Mouse (Mus musculus) neural tube, embryonic 14.5 days (tissue): ENCODE measurements around the gene Nceh1. TPM values are rescaled to one million over a fixed set of nuclear protein-coding genes. Genes with fewer than 3 reads are reported as not detected.

Experiments
- ATAC-seq: fragments of 200-750 bp; cut with Nextera tagmentation; 2 replicates; pipeline ENCODE4 v1.8.0; 2017; ENCODE audit warnings: low read depth, mild to moderate bottlenecking, moderate TSS enrichment, moderate library complexity
- H3K27ac ChIP-seq: fragments of 300-500 bp; sonication (generic); 2 replicates; pipeline ENCODE4 v1.5.1; 2014; ENCODE audit warnings: low read depth, mild to moderate bottlenecking, control low read depth, low read length, moderate library complexity, mixed read lengths
- H3K27me3 ChIP-seq: fragments of 300-500 bp; sonication (generic); 2 replicates; pipeline ENCODE4 v1.6.1; 2014; ENCODE audit warnings: low read length; ENCODE audit not compliant: control insufficient read depth, insufficient read depth
- H3K36me3 ChIP-seq: fragments of 300-500 bp; sonication (generic); 2 replicates; pipeline ENCODE4 v1.6.1; 2014; ENCODE audit warnings: low read length, mixed read lengths; ENCODE audit not compliant: control insufficient read depth, insufficient read depth
- H3K4me1 ChIP-seq: fragments of 300-500 bp; sonication (generic); 2 replicates; pipeline ENCODE4 v1.6.1; 2014; ENCODE audit warnings: low read length; ENCODE audit not compliant: control insufficient read depth, insufficient read depth
- H3K4me2 ChIP-seq: fragments of 300-500 bp; sonication (generic); 2 replicates; pipeline ENCODE4 v1.6.1; 2014; ENCODE audit warnings: mild to moderate bottlenecking, low read depth, low read length, control low read depth
- H3K4me3 ChIP-seq: fragments of 300-500 bp; sonication (generic); 2 replicates; pipeline ENCODE4 v1.5.1; 2014; ENCODE audit warnings: low read depth, low read length, control low read depth, mixed read lengths
- H3K9ac ChIP-seq: fragments of 300-500 bp; sonication (generic); replicated peaks from 2 replicates; pipeline ENCODE4 v1.6.1; 2014; ENCODE audit warnings: low read depth, mild to moderate bottlenecking, control low read depth, low read length, mixed read lengths
- H3K9me3 ChIP-seq: fragments of 300-500 bp; sonication (generic); 2 replicates; pipeline ENCODE4 v1.6.1; 2016; ENCODE audit warnings: low read length; ENCODE audit not compliant: control insufficient read depth
- WGBS: fragments of 180-500 bp; shearing (Covaris S2); extraction: QIAGEN DNeasy Blood & Tissue Kit; methylation state at CpG from one replicate; pipeline ENCODE4 v1.1.7; 2014; 5-methylcytosine and 5-hydroxymethylcytosine counted together
- polyA plus RNA-seq: library from polyadenylated mRNA; unstranded; fragments of >200 nt; fragmentation: Nextera tagmentation; extraction: Ambion mirVana; gene quantifications from 2 replicates; pipeline ENCODE4 v1.2.1, GENCODE M21; 2014

The Nceh1 gene
- polyA plus RNA-seq, 1 experiment from 2014 or later: 14.8 TPM

- no peak overlapping the region for H3K4me3 ChIP-seq
- 18% methylated on average over 2 of the region's 2 CpGs for WGBS
- no peaks in the 10 kb centered on the region for H3K9me3 ChIP-seq
- peak; percentile 71; the same call in 1 of the 2 replicates for ATAC-seq
- no peaks in the 10 kb centered on the region for H3K4me1 ChIP-seq
- no peaks in the 10 kb centered on the region for H3K27me3 ChIP-seq
- H3K9ac ChIP-seq: no peak overlapping the region
- 0 out of 2 replicates have a peak, but pooled peaks cover 4% of the 10 kb centered on the region for H3K36me3 ChIP-seq
- no peak overlapping the region for H3K27ac ChIP-seq
- H3K4me2 ChIP-seq: no peak overlapping the region
These were observed 54.5 kb downstream of the Nceh1 start for GRCm38 (mm10) chr3:27237226-27237625.

- no peak overlapping the region for H3K4me2 ChIP-seq
- no peaks in the 10 kb centered on the region for H3K27me3 ChIP-seq
- WGBS: 86% methylated on average over 5 of the region's 5 CpGs
- no peaks in the 10 kb centered on the region for H3K4me1 ChIP-seq
- no peak overlapping the region for H3K9ac ChIP-seq
- no peak overlapping the region for H3K4me3 ChIP-seq
- H3K9me3 ChIP-seq: no peaks in the 10 kb centered on the region
- H3K36me3 ChIP-seq: 0 out of 2 replicates have a peak, but pooled peaks cover 4% of the 10 kb centered on the region
- ATAC-seq: no peak
- H3K27ac ChIP-seq: no peak overlapping the region
These were observed 55.8 kb downstream of the Nceh1 start for GRCm38 (mm10) chr3:27238563-27238962.

- H3K36me3 ChIP-seq: 0 out of 2 replicates have a peak, but pooled peaks cover 4% of the 10 kb centered on the region
- no peak for ATAC-seq
These were observed 56.8 kb downstream of the Nceh1 start for GRCm38 (mm10) chr3:27239568-27239967.

GRCm38 (mm10) chr3:27241864-27242263 lies 59.1 kb downstream of the Nceh1 start:
- Histone ChIP-seq H3K4me1 (no peaks in the 10 kb centered on the region), H3K36me3 (0 out of 2 replicates have a peak, but pooled peaks cover 4% of the 10 kb centered on the region), H3K4me3 (no peak overlapping the region), H3K9me3 (no peaks in the 10 kb centered on the region), H3K27me3 (no peaks in the 10 kb centered on the region), H3K9ac (no peak overlapping the region), H3K27ac (no peak overlapping the region), H3K4me2 (no peak overlapping the region)
- WGBS: 92% methylated on average over 9 of the region's 9 CpGs
- ATAC-seq: no peak

More at GRCm38 (mm10) chr3:27239568-27239967, 56.8 kb downstream of the Nceh1 start:
- no peak overlapping the region for H3K27ac ChIP-seq
- H3K4me2 ChIP-seq: no peak overlapping the region
- no peaks in the 10 kb centered on the region for H3K4me1 ChIP-seq
- H3K9ac ChIP-seq: no peak overlapping the region
- no peaks in the 10 kb centered on the region for H3K27me3 ChIP-seq
- no peak overlapping the region for H3K4me3 ChIP-seq
- WGBS: 93% methylated on average over 16 of the region's 16 CpGs
- H3K9me3 ChIP-seq: no peaks in the 10 kb centered on the region

GRCm38 (mm10) chr3:27246166-27246565 lies 63.4 kb downstream of the Nceh1 start:
- no peaks in the 10 kb centered on the region for H3K27me3 ChIP-seq
- no peak for ATAC-seq
- 85% methylated on average over 2 of the region's 2 CpGs for WGBS

GRCm38 (mm10) chr3:27247785-27248184 lies 65.0 kb downstream of the Nceh1 start:
- Histone ChIP-seq H3K9ac (no peak overlapping the region), H3K27ac (no peak overlapping the region), H3K27me3 (no peaks in the 10 kb centered on the region), H3K4me3 (no peak overlapping the region), H3K9me3 (no peaks in the 10 kb centered on the region), H3K4me1 (no peaks in the 10 kb centered on the region), H3K4me2 (no peak overlapping the region), H3K36me3 (no peaks in the 10 kb centered on the region)
- no peak for ATAC-seq
- WGBS: 54% methylated on average over 1 of the region's 1 CpGs

More at GRCm38 (mm10) chr3:27246166-27246565, 63.4 kb downstream of the Nceh1 start:
- Histone ChIP-seq H3K36me3 (0 out of 2 replicates have a peak, but pooled peaks cover 2% of the 10 kb centered on the region), H3K27ac (no peak overlapping the region), H3K4me3 (no peak overlapping the region), H3K9ac (no peak overlapping the region), H3K4me2 (no peak overlapping the region), H3K9me3 (no peaks in the 10 kb centered on the region), H3K4me1 (no peaks in the 10 kb centered on the region)

- Histone ChIP-seq H3K27ac (no peak overlapping the region), H3K27me3 (no peaks in the 10 kb centered on the region), H3K9me3 (no peaks in the 10 kb centered on the region), H3K4me2 (no peak overlapping the region), H3K36me3 (no peaks in the 10 kb centered on the region), H3K9ac (no peak overlapping the region), H3K4me3 (no peak overlapping the region), H3K4me1 (no peaks in the 10 kb centered on the region)
- ATAC-seq: no peak
- 91% methylated on average over 9 of the region's 9 CpGs for WGBS
These were observed 66.3 kb downstream of the Nceh1 start for GRCm38 (mm10) chr3:27249030-27249429.

- Histone ChIP-seq H3K4me1 (no peaks in the 10 kb centered on the region), H3K4me3 (no peak overlapping the region), H3K9me3 (no peaks in the 10 kb centered on the region), H3K4me2 (no peak overlapping the region), H3K9ac (no peak overlapping the region), H3K27ac (no peak overlapping the region), H3K36me3 (no peaks in the 10 kb centered on the region), H3K27me3 (no peaks in the 10 kb centered on the region)
- 52% methylated on average over 7 of the region's 7 CpGs for WGBS
- ATAC-seq: no peak
These were observed 68.2 kb downstream of the Nceh1 start for GRCm38 (mm10) chr3:27250936-27251335.

- Histone ChIP-seq H3K27me3 (no peaks in the 10 kb centered on the region), H3K4me3 (no peak overlapping the region), H3K9ac (no peak overlapping the region), H3K4me2 (no peak overlapping the region), H3K9me3 (no peaks in the 10 kb centered on the region), H3K36me3 (no peaks in the 10 kb centered on the region), H3K27ac (no peak overlapping the region), H3K4me1 (no peaks in the 10 kb centered on the region)
- WGBS: 93% methylated on average over 10 of the region's 10 CpGs
- no peak for ATAC-seq
These were observed 75.7 kb downstream of the Nceh1 start for GRCm38 (mm10) chr3:27258461-27258860.
